Mouse (Mus musculus) liver, adult 10 weeks (tissue): ENCODE measurements around the gene Ptdss2. TPM values are rescaled to one million over a fixed set of nuclear protein-coding genes. Genes with fewer than 3 reads are reported as not detected.

ENCODE experiments used
- polyA plus RNA-seq: library from polyadenylated mRNA; stranded (reverse); fragments of 350-450 nt; fragmentation: Illumina TruSeq; extraction: RNeasy Lipid Tissue Mini Kit (QIAGEN cat#74804); gene quantifications from one replicate; pipeline ENCODE4 v1.2.3, GENCODE M21; 2014; ENCODE audit warnings: low read depth, low replicate concordance

Ptdss2 gene
- 7.0 TPM for polyA plus RNA-seq

DNA sequence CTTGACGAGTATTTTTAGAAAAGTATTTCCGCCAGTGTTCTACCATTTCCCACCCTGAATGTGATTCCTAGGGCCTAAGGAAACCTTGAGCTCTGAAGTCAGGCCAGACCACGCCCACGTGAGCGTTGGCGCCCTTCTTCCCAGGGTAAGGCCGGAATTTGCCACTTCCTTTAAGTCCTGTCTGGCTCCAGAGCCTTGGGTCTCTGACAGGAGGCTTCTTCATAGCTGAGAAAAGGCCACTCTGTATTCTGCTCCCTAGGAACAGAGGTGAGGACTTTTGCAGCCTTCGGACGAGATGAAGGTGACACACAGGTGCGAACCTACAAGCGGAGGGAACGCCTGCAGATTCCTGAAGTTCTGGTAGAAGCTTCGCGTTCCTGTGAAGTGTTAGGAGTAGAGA lies at the start of gene Ptdss2:
Gene Ptdss2 (plus strand): TSS at position 138 of the 400 bp plus-strand sequence.

GRCm38 (mm10) chr7:141077841-141078240 lies 44.3 kb upstream of the Ptdss2 start, which contains the start of gene Pkp3:
Gene Pkp3 (plus strand): TSS chr7:141078218.

GRCm38 (mm10) chr7:141099911-141100691 lies 22.1 kb upstream of the Ptdss2 start, which contains the start of gene Sigirr:
Gene Sigirr (minus strand): TSS chr7:141100572.

GRCm38 (mm10) chr7:141117636-141118035 lies 4.5 kb upstream of the Ptdss2 start, which contains the start of gene Ano9:
Gene Ano9 (minus strand): TSS chr7:141117806.

DNA sequence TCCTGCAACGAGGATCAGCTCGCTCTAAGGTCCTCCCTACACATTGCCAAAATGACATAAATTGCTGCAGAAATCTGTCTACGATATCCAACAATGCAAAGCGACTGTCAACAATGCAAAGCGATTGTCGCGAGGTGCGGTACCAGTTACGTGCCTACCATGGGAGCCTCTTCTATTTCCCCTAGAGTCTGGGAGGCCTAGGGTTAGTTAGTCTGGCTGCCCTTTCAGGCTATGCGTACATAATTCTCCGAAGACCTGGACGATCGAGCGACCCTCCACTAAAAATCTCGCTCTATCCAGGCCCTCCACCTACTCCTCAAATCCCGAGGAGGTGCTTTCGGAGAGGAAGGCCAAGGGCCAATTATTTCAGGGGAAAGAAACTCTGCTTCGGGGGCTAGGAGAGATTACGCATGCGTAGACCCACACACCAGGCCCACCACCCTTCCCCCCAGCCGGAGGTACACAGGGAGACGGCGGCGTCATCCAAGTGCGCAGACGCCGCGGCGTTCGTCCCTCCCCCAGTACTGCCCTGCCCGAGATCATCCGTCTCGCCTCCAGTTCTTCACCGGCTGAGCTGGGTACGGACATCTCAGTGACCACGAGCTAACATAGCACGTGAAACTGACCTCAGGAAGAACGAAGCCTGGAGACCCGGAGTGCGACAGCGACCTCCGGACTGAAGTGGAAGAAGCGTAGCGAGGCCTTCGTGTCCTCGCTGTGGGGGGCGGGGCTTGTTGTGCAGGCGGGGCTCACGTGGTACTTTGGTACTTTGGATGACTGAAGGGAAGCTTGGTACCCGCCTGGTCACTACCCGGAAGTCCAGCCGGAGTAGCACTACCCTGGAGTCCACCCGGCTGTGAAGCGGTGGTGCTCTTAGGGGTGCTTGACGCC lies 50.2 kb downstream of the Ptdss2 start, which contains the start of gene Rnh1:
Gene Rnh1 (minus strand): TSS at position 742 of the 891 bp plus-strand sequence.

GRCm38 (mm10) chr7:141193948-141194347 lies 71.8 kb downstream of the Ptdss2 start, which contains the start of the genes Hras and Lrrc56:
Gene Hras (minus strand): TSS chr7:141194005.
Gene Lrrc56 (plus strand): TSS chr7:141194157.

Other genes starting within 250 kb of the Ptdss2 start
- 89.2 TPM for gene Psmd13, start 240.4 kb upstream of the Ptdss2 start, polyA plus RNA-seq
- 15.2 TPM for gene Sirt3, start 240.1 kb upstream of the Ptdss2 start, polyA plus RNA-seq
- gene Cox8b, start 221.9 kb upstream of the Ptdss2 start, polyA plus RNA-seq: not detected
- gene Nlrp6, start 201.5 kb upstream of the Ptdss2 start, polyA plus RNA-seq: 20.5 TPM
- gene Pgghg, start 181.0 kb upstream of the Ptdss2 start, polyA plus RNA-seq: 2.3 TPM
- not detected for gene Ifitm5, start 172.1 kb upstream of the Ptdss2 start, polyA plus RNA-seq
- not detected for gene Gm45717, start 166.4 kb upstream of the Ptdss2 start, polyA plus RNA-seq
- gene Ifitm2, start 166.4 kb upstream of the Ptdss2 start, polyA plus RNA-seq: 135 TPM
- 4.2 TPM for gene Ifitm1, start 155.2 kb upstream of the Ptdss2 start, polyA plus RNA-seq
- gene Ifitm3, start 111.6 kb upstream of the Ptdss2 start, polyA plus RNA-seq: 163 TPM
- gene Ifitm6, start 104.5 kb upstream of the Ptdss2 start, polyA plus RNA-seq: 2.6 TPM
- gene Gm17387, start 93.3 kb upstream of the Ptdss2 start, polyA plus RNA-seq: not detected
- gene B4galnt4, start 61.3 kb upstream of the Ptdss2 start, polyA plus RNA-seq: not detected
- gene Pkp3, start 44.2 kb upstream of the Ptdss2 start, polyA plus RNA-seq: not detected
- 1.6 TPM for gene Sigirr, start 21.8 kb upstream of the Ptdss2 start, polyA plus RNA-seq
- gene Ano9, start 4.6 kb upstream of the Ptdss2 start, polyA plus RNA-seq: not detected
- 5.3 TPM for gene Rnh1, start 50.5 kb downstream of the Ptdss2 start, polyA plus RNA-seq
- 8.3 TPM for gene Hras, start 71.6 kb downstream of the Ptdss2 start, polyA plus RNA-seq
- 0.37 TPM for gene Lrrc56, start 71.8 kb downstream of the Ptdss2 start, polyA plus RNA-seq
- 0.37 TPM for gene Lmntd2, start 91.7 kb downstream of the Ptdss2 start, polyA plus RNA-seq
- 3.6 TPM for gene Rassf7, start 93.5 kb downstream of the Ptdss2 start, polyA plus RNA-seq
- 6.0 TPM for gene Phrf1, start 106.4 kb downstream of the Ptdss2 start, polyA plus RNA-seq
- 32.2 TPM for gene Irf7, start 144.1 kb downstream of the Ptdss2 start, polyA plus RNA-seq
- gene Cdhr5, start 154.4 kb downstream of the Ptdss2 start, polyA plus RNA-seq: 14.3 TPM
- gene Sct, start 156.8 kb downstream of the Ptdss2 start, polyA plus RNA-seq: not detected
- gene Drd4, start 169.6 kb downstream of the Ptdss2 start, polyA plus RNA-seq: not detected
- gene Deaf1, start 205.3 kb downstream of the Ptdss2 start, polyA plus RNA-seq: 1.4 TPM
- gene Tmem80, start 205.4 kb downstream of the Ptdss2 start, polyA plus RNA-seq: 10.1 TPM
- gene Eps8l2, start 216.5 kb downstream of the Ptdss2 start, polyA plus RNA-seq: 9.6 TPM